Mouse (Mus musculus) embryonic facial prominence, embryonic 11.5 days (tissue): Measurements from ENCODE around the gene Bag5. TPM values are rescaled to one million over a fixed set of nuclear protein-coding genes. Genes with fewer than 3 reads are reported as not detected.

Experiments
- ATAC-seq: fragments of 200-750 bp; cut with Nextera tagmentation; replicated peaks from 2 replicates; pipeline ENCODE4 v1.8.0; 2017; ENCODE audit warnings: low read depth; ENCODE audit not compliant: insufficient number of reproducible peaks, low FRiP score, low TSS enrichment
- DNase-seq: peaks from one replicate; pipeline ENCODE4 v3.0.0-alpha.2; 2015; ENCODE audit warnings: low spot score
- H3K27ac ChIP-seq: fragments of 300-500 bp; sonication (generic); replicated peaks from 2 replicates; pipeline ENCODE4 v1.5.1; 2014; ENCODE audit warnings: mild to moderate bottlenecking, low read depth, low read length, control low read depth
- H3K27me3 ChIP-seq: fragments of 300-500 bp; sonication (generic); 2 replicates; pipeline ENCODE4 v1.6.1; 2014; ENCODE audit warnings: mild to moderate bottlenecking, low read length, moderate library complexity, mixed read lengths; ENCODE audit not compliant: control insufficient read depth, insufficient read depth
- H3K36me3 ChIP-seq: fragments of 300-500 bp; sonication (generic); replicated peaks from 2 replicates; pipeline ENCODE4 v1.6.1; 2014; ENCODE audit warnings: low read depth, mild to moderate bottlenecking, low read length, moderate library complexity, mixed read lengths; ENCODE audit not compliant: control insufficient read depth, insufficient read depth
- H3K4me1 ChIP-seq: fragments of 300-500 bp; sonication (generic); 2 replicates; pipeline ENCODE4 v1.6.1; 2014; ENCODE audit warnings: low read length, mixed read lengths; ENCODE audit not compliant: control insufficient read depth, insufficient read depth
- H3K4me2 ChIP-seq: fragments of 300-500 bp; sonication (generic); 2 replicates; pipeline ENCODE4 v1.6.1; 2014; ENCODE audit warnings: low read depth, mild to moderate bottlenecking, control low read depth, low read length, moderate library complexity
- H3K4me3 ChIP-seq: fragments of 300-500 bp; sonication (generic); 2 replicates; pipeline ENCODE4 v1.5.1; 2014; ENCODE audit warnings: low read depth, low read length, control low read depth
- H3K9ac ChIP-seq: fragments of 300-500 bp; sonication (generic); replicated peaks from 2 replicates; pipeline ENCODE4 v1.6.1; 2014; ENCODE audit warnings: mild to moderate bottlenecking, control low read depth, low read length
- H3K9me3 ChIP-seq: fragments of 300-500 bp; sonication (generic); replicated peaks from 2 replicates; pipeline ENCODE4 v1.6.1; 2016; ENCODE audit warnings: mild to moderate bottlenecking, low read length, inconsistent platforms, mixed read lengths; ENCODE audit not compliant: control insufficient read depth
- WGBS: fragments of 180-500 bp; shearing (Covaris S2); extraction: QIAGEN DNeasy Blood & Tissue Kit; methylation state at CpG from one replicate; pipeline ENCODE4 v1.1.7; 2014; 5-methylcytosine and 5-hydroxymethylcytosine counted together
- polyA plus RNA-seq: library from polyadenylated mRNA; unstranded; fragments of >200 nt; fragmentation: Nextera tagmentation; extraction: Ambion mirVana; gene quantifications from 2 replicates; pipeline ENCODE4 v1.2.1, GENCODE M21; 2014

The Bag5 gene
- polyA plus RNA-seq, 1 experiment from 2014 or later: 56.8 TPM

DNA sequence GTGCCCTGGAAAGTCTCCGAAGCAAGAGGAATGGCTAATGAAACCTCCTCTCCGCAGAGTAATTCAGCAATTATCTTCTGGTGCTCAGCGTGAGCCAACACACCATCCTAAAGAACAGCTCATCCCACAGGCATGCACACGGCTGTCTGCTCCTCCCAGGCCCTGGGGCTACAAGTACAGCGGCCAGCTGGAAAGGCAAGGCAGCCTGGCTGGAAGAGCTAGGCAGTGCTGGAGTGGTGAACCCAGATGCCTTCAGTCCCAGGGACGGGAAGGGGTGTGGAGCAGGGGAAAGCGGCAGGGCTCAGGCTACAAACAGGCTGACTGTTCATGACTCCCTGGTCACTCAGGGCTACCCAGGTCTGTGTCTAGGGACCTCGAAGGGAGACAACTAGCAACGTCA, 8.4 kb downstream of the Bag5 start:
- 41% methylated on average over 9 of the region's 9 CpGs for WGBS
- Histone ChIP-seq H3K4me3 (no peak overlapping the region), H3K9me3 (no peaks in the 10 kb centered on the region), H3K36me3 (no peaks in the 10 kb centered on the region; the same call in 1 of the 2 replicates), H3K4me1 (no peaks in the 10 kb centered on the region), H3K4me2 (no peak overlapping the region), H3K9ac (no peak overlapping the region), H3K27ac (no peak overlapping the region), H3K27me3 (no peaks in the 10 kb centered on the region)
- no peak; the same call in 1 of the 2 replicates for ATAC-seq
- peak; percentile 46 for DNase-seq

GRCm38 (mm10) chr12:111703301-111703700, 9.8 kb downstream of the Bag5 start:
- 86% methylated on average over 3 of the region's 3 CpGs for WGBS
- H3K4me2 ChIP-seq: no peak overlapping the region
- H3K4me3 ChIP-seq: no peak overlapping the region
- H3K27me3 ChIP-seq: no peaks in the 10 kb centered on the region
- no peak overlapping the region for H3K27ac ChIP-seq
- no peak for ATAC-seq
- no peak overlapping the region for H3K9ac ChIP-seq
- DNase-seq: no peak
- H3K9me3 ChIP-seq: no peaks in the 10 kb centered on the region
- H3K4me1 ChIP-seq: no peaks in the 10 kb centered on the region
- no peaks in the 10 kb centered on the region; the same call in 1 of the 2 replicates for H3K36me3 ChIP-seq

DNA sequence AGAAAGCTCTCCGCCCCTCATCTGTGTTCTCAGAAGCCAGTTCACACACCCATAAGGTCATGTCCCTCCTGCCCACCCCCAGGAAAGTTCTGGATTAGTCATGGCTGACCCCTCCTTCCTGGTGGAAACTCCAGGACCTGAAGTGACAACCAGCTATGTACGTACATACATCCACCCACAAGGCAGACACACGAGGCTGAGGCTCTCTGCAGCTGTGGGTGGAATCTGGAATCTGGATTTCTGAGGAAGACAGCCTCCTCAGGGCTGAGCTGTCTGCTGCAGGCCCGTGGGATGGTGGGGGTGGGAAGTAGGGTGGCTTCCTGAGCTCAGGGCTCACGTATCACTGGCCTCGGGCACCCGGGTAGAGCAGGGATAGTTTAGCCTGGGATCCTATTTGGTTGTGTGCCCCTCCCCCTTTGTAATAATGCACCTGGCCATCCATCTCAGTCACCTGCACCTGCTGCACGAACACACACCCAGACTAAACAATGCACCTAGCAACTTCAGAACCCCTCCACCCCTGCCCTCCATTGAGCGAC, 12.1 kb downstream of the Bag5 start:
- Histone ChIP-seq H3K4me1 (no peaks in the 10 kb centered on the region), H3K27me3 (no peaks in the 10 kb centered on the region), H3K4me2 (no peak overlapping the region), H3K9me3 (no peaks in the 10 kb centered on the region), H3K9ac (no peak overlapping the region), H3K36me3 (no peaks in the 10 kb centered on the region), H3K27ac (no peak overlapping the region), H3K4me3 (no peak overlapping the region)
- no peak for DNase-seq
- WGBS: 63% methylated on average over 9 of the region's 9 CpGs
- ATAC-seq: no peak

DNA sequence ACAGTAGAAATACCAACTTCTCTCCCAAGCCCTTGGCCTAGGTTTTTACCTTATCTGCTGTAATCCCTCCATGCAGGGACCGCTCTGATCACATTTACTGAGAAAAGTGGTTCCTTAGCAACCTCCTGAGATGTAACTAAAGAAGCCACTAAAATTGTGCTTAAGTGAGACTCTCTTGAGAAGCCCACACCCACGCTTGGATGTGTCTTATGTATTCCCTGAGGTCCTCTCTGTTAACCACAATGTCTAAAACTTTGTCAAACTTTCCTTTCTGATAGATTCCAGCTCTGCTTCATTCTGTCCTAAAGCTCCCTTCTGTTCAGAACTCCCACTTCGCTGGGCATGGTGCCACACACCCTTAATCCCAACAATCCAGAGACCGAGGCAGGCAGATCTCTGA, 13.5 kb downstream of the Bag5 start:
- no peak overlapping the region for H3K4me2 ChIP-seq
- no peak overlapping the region for H3K9ac ChIP-seq
- no peak for ATAC-seq
- DNase-seq: no peak
- no peaks in the 10 kb centered on the region for H3K36me3 ChIP-seq
- H3K4me1 ChIP-seq: peaks cover 6% of the 10 kb centered on the region
- no peaks in the 10 kb centered on the region for H3K9me3 ChIP-seq
- WGBS: 78% methylated on average over 4 of the region's 4 CpGs
- H3K27me3 ChIP-seq: no peaks in the 10 kb centered on the region
- no peak overlapping the region for H3K27ac ChIP-seq
- H3K4me3 ChIP-seq: no peak overlapping the region

GRCm38 (mm10) chr12:111698346-111698913, 14.6 kb downstream of the Bag5 start:
- Histone ChIP-seq H3K9ac (0 out of 2 replicates have a peak overlapping the region, but pooled peaks have one; percentile 15), H3K27ac (no peak overlapping the region), H3K4me3 (no peak overlapping the region), H3K27me3 (no peaks in the 10 kb centered on the region), H3K4me2 (no peak overlapping the region), H3K36me3 (no peaks in the 10 kb centered on the region), H3K4me1 (peaks cover 17% of the 10 kb centered on the region), H3K9me3 (no peaks in the 10 kb centered on the region)
- 72% methylated on average over 6 of the region's 6 CpGs for WGBS
- ATAC-seq: no peak
- DNase-seq: no peak

- H3K27me3 ChIP-seq: no peaks in the 10 kb centered on the region
These were observed 15.3 kb downstream of the Bag5 start for GRCm38 (mm10) chr12:111697708-111698107.

GRCm38 (mm10) chr12:111696239-111696638, 16.8 kb downstream of the Bag5 start:
- Histone ChIP-seq H3K4me3 (no peak overlapping the region), H3K4me1 (peaks cover 18% of the 10 kb centered on the region), H3K27ac (no peak overlapping the region), H3K4me2 (no peak overlapping the region), H3K27me3 (no peaks in the 10 kb centered on the region), H3K9me3 (no peaks in the 10 kb centered on the region), H3K9ac (no peak overlapping the region), H3K36me3 (no peaks in the 10 kb centered on the region)
- DNase-seq (peak; percentile 82), ATAC-seq (no peak)
- WGBS: 26% methylated on average over 6 of the region's 6 CpGs

More at GRCm38 (mm10) chr12:111697708-111698107, 15.3 kb downstream of the Bag5 start:
- Histone ChIP-seq H3K9me3 (no peaks in the 10 kb centered on the region), H3K4me3 (no peak overlapping the region), H3K4me2 (no peak overlapping the region), H3K27ac (no peak overlapping the region), H3K9ac (no peak overlapping the region), H3K4me1 (peaks cover 18% of the 10 kb centered on the region), H3K36me3 (no peaks in the 10 kb centered on the region)
- no peak for ATAC-seq
- WGBS: 63% methylated on average over 4 of the region's 4 CpGs
- no peak for DNase-seq

DNA sequence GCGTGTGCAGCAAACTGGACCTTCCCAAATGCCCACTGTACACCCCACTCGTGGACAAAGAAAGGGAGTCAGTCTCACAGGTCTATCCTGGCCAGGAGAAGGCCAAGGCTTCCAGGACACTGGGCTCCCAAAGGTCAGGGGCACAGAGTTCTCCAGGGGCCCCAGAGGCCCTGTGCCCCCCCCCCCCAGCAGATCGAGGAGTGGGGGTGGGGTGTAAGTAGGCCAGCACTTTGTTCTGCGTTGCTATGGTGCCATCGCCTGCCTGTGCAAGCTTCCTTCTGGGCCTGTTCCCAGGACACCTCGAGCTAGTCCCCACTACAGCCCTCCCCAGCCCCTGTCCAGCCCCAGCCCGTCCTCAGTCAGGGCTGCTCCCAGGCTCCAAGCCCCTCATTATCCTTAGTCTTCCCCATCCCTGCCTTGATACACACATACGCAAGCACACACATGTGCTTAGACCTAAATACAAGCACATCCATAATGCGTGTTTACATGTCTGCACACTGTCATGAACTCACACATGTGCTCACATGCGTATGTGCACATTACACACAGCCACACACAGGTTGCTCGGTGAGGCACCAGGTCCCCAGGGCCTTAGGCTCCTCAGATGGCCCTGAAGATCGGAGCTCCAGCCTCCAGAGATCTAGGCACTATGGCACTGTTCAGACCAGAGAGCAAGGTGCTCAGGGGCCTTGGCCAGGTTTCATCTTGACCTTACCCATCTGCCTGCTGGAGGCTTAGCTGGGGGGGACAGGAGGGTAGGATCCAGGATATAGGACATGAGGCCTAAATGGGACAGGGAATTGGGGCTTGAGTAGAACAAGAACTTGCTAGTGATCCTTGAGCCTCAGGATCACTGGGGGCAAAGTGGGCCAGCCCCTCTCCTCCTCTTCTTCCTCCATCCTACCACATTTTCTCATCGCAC, 17.9 kb downstream of the Bag5 start:
- DNase-seq (no peak), ATAC-seq (0 out of 2 replicates have a peak, but pooled peaks have one; percentile 17)
- peak overlapping the region; percentile 75 for H3K27ac ChIP-seq
- peaks cover 18% of the 10 kb centered on the region for H3K4me1 ChIP-seq
- H3K9ac ChIP-seq: peak overlapping the region; percentile 35
- no peaks in the 10 kb centered on the region for H3K9me3 ChIP-seq
- no peak overlapping the region for H3K4me3 ChIP-seq
- no peaks in the 10 kb centered on the region for H3K36me3 ChIP-seq
- no peak overlapping the region; the same call in 1 of the 2 replicates for H3K4me2 ChIP-seq
- 49% methylated on average over 13 of the region's 13 CpGs for WGBS
- no peaks in the 10 kb centered on the region for H3K27me3 ChIP-seq
